Mouse (Mus musculus): ENCODE measurements around the gene Tnxb.

- TF ChIP-seq CTCF (IDR thresholded peaks at IDR 0.05) = no peak
- no peak for TF ChIP-seq EP300 (IDR thresholded peaks at IDR 0.05; ENCODE audit: insufficient read depth, low read depth, low read length)
- TF ChIP-seq POLR2A (IDR thresholded peaks at IDR 0.05; ENCODE audit: insufficient read depth, low read depth, low read length) = no peak
Measured at GRCm38 (mm10) chr17:34699575-34700408, 29.5 kb downstream of the Tnxb start.

Measured in heart, adult 2 months (tissue).